Mouse (Mus musculus) erythroblast, adult 5-6 weeks (primary cell): ENCODE data around the gene Dcaf17. TPM values are rescaled to one million over a fixed set of nuclear protein-coding genes. Genes with fewer than 3 reads are reported as not detected.

Experiments used
- ATAC-seq: replicated peaks from 2 replicates; pipeline ENCODE4 v1.8.0; 2016; ENCODE audit warnings: moderate number of reproducible peaks, mild to moderate bottlenecking, moderate TSS enrichment, inconsistent platforms; ENCODE audit not compliant: poor library complexity, low FRiP score, severe bottlenecking
- total RNA-seq, 2 experiments: library from RNA; stranded (forward) in 1 of 2; stranded (reverse) in 1 of 2; fragments of 150-400 nt in 1 of 2; fragments of 200-764, 138-1000 nt in 1 of 2; gene quantifications; 2 replicates each; pipeline versions ENCODE4 v1.2.3 to v1.2.4; 2015 to 2017; ENCODE audit warnings: low replicate concordance in 2 of 2

The Dcaf17 gene
- total RNA-seq, 2 experiments from 2014 or later = 0.77 to 2.1 TPM

DNA sequence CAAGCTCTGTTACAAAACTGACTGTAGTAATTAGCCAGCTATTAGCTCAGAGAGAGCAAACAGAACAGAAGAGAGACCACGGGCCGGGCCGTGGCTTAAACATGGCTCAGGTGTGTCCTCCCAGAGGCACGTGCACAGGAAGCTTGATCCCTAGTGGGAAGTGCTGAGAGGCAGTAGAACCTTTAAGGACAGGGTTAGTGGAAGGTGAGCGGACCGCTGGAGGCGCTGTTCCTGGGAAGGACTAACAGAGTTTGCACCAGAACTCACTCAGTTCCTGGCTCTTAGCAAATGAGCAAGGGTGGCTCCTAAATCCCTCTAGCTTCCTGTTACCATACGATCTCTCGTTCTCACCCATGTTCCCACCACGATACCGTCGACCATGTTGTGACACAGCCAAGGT, 6.2 kb upstream of the Dcaf17 start:
- ATAC-seq = no peak

GRCm38 (mm10) chr2:71050511-71050910, 4.6 kb upstream of the Dcaf17 start:
- ATAC-seq = no peak

- ATAC-seq = no peak
Observed at GRCm38 (mm10) chr2:71054716-71055115, 412 bp upstream of the Dcaf17 start.

GRCm38 (mm10) chr2:71056115-71056835, 1.1 kb downstream of the Dcaf17 start:
- ATAC-seq = no peak

GRCm38 (mm10) chr2:71071601-71072000, 16.5 kb downstream of the Dcaf17 start:
- no peak for ATAC-seq

DNA sequence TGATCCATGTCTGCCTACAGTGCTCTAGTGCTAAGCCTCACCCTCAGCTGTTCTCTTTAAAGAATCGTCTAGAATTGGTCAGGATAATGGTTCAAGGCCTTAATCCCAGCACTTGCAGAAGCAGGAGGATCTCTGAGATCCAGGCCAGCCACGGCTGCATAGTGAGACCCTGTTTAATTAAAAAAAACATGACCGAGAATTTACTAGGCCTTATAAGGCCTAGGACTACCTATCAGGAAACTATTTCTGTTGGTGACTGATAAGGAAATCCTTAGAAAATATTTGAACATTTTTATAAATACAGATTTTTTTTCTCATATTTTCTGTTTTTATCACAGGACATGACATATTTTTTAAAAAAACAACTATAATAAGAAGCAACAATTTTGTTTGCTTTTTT, 18.2 kb downstream of the Dcaf17 start:
- ATAC-seq = no peak

DNA sequence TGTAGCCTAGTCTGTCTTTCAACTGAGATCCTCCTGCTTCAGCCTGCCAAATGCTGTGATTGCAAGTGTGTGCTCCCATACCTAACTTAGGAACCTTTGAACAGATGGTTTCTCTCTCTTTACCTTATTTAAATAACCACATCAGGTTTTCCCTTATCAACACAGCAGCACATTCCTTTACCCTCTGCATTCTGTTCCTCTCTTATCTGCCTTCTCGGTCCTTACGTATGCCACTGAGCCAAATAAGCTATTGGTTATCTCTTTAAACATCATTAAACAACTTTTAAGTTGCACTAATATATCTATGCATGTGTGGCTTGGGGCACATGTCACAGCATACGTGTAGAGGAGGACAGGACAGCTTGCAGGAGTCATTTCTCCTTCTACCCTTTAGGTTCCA, 18.7 kb downstream of the Dcaf17 start:
- 0 out of 2 replicates have a peak, but pooled peaks have one; percentile 30 for ATAC-seq

DNA sequence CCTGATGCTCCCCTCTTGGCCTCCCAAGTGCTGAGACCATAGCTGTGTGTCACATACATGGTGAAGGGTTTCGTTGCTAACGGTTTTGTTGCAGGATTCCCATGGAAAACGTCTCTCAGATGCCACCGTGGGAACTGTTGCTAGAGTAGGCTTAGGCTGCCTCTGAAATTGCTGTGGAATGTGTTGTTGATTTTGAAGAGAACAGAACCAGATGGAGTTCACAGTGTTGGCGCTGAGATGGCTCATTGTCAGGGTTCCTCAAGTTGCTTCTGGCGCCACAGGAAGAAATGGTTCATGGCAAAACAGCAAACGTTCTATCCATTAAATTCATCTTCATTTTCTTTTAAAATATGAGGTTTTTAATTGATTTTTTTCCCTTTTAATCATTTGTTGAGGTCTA, 27.3 kb downstream of the Dcaf17 start:
- ATAC-seq = no peak

- no peak for ATAC-seq
Observed at GRCm38 (mm10) chr2:71083454-71084193, 28.5 kb downstream of the Dcaf17 start.

- ATAC-seq = no peak
Observed at GRCm38 (mm10) chr2:71089766-71090165, 34.6 kb downstream of the Dcaf17 start.

DNA sequence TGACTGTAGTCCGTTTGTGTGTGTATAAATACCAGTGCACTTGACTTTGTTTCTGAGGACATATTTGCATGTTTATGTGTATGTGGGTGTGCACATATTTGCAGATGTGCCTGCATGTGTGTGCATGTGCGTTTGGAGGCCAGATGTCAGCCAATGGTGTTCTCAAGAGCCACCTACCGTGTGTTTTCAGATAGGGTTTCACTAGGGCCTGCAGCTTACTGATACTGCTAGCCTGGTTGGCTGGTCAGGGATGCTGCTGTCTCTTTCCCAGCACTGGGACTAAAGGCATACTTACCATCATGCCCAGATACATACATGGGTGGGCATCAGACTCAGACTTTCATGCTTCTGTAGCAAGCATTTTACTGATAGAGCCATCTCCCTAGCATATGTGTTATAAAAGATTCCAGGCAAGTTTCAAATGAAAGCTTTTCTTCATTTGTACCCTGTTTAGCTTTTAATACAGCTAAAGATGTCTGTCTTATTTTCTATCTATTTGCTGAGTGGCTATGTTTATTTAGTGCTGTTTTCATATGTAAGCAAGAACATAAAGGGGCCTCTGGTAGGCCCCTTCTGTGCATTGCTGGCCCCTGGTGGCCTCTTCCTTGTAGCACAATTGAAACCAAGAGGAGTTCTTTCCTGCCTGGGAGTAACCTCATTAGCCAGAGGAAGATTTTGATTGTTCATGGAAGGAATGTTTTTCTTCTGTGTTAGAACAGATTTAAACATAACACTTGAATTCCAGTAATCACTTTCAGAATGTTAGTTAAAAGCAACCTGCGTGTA, 35.7 kb downstream of the Dcaf17 start:
- peak; percentile 97 for ATAC-seq

GRCm38 (mm10) chr2:71096170-71096569, 41.0 kb downstream of the Dcaf17 start:
- ATAC-seq = peak; percentile 77

- no peak for ATAC-seq
Observed at GRCm38 (mm10) chr2:71102621-71103291, 47.6 kb downstream of the Dcaf17 start.

DNA sequence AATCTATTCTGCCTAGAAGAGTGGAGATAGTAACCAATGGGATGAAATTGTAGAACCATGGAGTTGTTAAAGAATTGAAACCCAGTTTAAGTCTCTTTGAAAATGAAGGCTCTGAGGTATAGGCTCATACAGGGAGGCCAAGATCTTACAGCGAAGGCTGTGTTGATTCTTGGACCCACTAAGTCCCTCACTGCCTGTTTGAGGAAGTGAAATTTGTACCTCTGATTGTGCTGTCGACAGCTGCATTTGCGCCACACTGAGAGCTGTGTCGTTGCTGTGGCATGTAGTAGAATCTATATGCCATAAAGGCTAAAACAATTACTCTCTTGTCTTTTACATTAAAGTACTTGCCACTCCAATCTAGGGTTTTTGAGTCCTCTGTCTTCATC, 48.2 kb downstream of the Dcaf17 start:
- no peak for ATAC-seq

GRCm38 (mm10) chr2:71104696-71105095, 49.6 kb downstream of the Dcaf17 start:
- no peak for ATAC-seq

GRCm38 (mm10) chr2:71105469-71106215, 50.5 kb downstream of the Dcaf17 start:
- no peak for ATAC-seq

GRCm38 (mm10) chr2:71107225-71107624, 52.1 kb downstream of the Dcaf17 start:
- ATAC-seq = no peak

DNA sequence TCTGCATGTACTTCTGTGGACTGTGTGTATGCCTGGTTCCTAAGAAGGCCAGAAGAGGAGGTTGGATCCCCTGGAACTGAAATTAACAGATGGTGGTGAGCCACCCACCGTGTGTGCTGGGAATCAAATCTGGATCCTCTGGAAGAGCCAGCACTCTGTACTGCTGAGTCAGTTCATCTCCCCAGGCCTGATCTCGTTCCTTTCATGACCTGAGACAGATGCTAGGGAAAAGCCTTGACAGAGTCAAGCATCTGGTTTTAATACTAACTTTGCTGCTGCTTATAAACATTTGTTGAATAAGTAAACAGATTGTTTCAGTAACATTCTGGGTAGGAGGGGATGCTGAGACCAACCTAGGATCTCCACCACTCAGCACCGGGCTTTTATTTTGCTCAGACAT, 53.4 kb downstream of the Dcaf17 start:
- no peak for ATAC-seq

DNA sequence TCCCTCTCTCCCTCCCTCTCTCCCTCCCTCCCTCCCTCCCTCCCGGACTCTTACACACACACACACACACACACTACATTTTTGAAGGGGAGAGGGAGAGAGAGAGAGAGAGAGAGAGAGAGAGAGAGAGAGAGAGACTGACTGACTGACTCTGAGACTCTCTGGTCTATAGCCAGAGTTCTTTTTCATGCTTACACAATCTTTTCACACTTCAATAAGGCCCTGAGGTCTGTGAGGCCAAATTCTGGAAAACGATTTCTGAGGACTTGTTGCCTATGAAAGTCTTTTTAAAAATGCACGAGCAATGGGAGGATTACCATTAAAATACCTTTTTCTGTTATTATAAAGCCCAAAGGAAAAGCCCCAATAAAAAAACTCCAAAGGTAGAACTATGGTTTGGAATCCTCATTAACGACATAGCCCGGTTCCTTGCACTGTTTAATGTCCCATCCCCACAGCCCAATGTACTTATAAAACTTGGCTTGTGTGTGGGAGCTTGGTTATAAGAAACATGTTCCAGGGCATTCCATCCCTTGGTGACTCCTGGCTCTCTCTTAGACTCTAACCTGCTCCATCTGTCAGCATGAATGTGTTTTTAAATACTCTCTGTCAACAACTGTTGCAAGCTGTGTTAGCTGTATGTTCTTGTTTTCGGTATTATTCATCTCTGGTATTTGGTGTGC, 58.5 kb downstream of the Dcaf17 start:
- no peak for ATAC-seq
